Mouse (Mus musculus) kidney, adult 2 months (tissue): ENCODE data around the gene Unc5a.

ENCODE experiments used
- CTCF ChIP-seq: fragments of 200-500 bp; conservative IDR thresholded peaks from 2 replicates; pipeline ENCODE4 v1.5.1; 2011; ENCODE audit warnings: low read depth, mild to moderate bottlenecking, control low read depth, low read length, moderate library complexity, mixed read lengths; ENCODE audit not compliant: insufficient read depth, insufficient read length
- POLR2A ChIP-seq: fragments of 200-500 bp; IDR thresholded peaks from one replicate; pipeline ENCODE4 v1.6.1; 2011; ENCODE audit warnings: low read depth, low read length, control low read depth

DNA sequence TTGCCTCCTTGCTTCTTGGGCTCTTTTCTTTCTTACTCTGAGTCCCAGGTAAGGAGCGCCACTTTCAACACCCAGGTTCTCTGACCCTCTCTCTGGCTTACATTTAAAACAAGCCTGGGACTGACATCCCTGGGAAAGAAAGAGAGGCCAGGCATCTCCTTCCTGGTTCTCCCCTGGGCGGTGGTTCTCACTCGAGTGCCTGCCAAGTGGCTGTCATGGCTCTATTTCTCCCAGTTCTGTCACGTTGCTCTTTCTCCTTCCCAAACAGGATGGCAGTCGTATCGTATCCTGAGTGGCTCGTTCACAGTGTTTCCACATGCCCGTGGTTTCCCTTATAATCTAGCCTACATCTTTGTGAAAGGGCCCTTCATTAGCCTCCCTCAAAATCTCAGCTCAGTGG lies 23.7 kb upstream of the Unc5a start:
- no peak for TF ChIP-seq CTCF
- TF ChIP-seq POLR2A = no peak
